Mouse (Mus musculus): ENCODE results near the gene Tshz2. TPM values are rescaled to one million over a fixed set of nuclear protein-coding genes. Genes with fewer than 3 reads are reported as not detected.

The Tshz2 gene
- polyA plus RNA-seq, 1 experiment from 2014 or later, result 22.8 TPM

GRCm38 (mm10) chr2:169919111-169919695, 286.4 kb downstream of the Tshz2 start:
- no peak for ATAC-seq
- Histone ChIP-seq H3K27me3 (ENCODE audit: control insufficient read depth, insufficient read depth, low read depth, low read length) (no peaks in the 10 kb centered on the region), H3K36me3 (ENCODE audit: control insufficient read depth, insufficient read depth, low read length) (no peaks in the 10 kb centered on the region), H3K9ac (ENCODE audit: low read depth, low read length) (no peak overlapping the region), H3K4me1 (ENCODE audit: control insufficient read depth, insufficient read depth, low read length) (no peaks in the 10 kb centered on the region), H3K4me3 (ENCODE audit: low read depth, low read length) (no peak overlapping the region), H3K27ac (ENCODE audit: low read length) (no peak overlapping the region), H3K4me2 (ENCODE audit: low read length) (no peak overlapping the region), H3K9me3 (replicated peaks; ENCODE audit: control insufficient read depth, low read length, poor library complexity, severe bottlenecking) (no peaks in the 10 kb centered on the region)
- WGBS, result 71% methylated on average over 3 of the region's 3 CpGs

DNA sequence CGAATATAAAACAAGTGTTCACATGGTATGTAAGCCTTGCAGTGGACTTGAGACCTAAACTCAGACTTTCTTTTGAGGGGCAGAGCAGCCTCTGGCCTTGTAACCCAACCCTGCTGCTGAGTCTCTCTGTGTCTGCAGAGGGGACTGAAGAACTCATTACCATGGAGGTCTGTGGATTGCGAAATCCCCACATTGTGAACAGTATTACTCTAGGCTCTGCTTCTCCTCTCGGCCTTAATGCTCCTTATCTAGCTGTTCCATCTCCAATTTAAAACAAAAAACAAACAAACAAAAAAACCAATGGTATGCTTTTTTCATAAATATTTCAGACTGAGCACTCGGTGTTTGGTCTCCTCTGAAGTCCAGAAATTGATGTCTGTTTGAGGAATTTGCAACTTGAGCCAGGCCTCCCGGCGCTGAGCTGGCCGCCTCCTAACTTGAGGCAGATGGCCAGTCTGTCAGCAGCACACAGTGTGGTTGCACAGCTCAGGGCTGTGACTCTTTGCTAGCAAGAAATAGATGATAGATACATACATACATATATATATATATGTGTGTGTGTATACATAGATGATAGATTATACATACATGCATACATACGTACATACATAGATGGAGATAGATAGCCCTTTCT, 291.5 kb downstream of the Tshz2 start:
- 84% methylated on average over 8 of the region's 8 CpGs for WGBS

DNA sequence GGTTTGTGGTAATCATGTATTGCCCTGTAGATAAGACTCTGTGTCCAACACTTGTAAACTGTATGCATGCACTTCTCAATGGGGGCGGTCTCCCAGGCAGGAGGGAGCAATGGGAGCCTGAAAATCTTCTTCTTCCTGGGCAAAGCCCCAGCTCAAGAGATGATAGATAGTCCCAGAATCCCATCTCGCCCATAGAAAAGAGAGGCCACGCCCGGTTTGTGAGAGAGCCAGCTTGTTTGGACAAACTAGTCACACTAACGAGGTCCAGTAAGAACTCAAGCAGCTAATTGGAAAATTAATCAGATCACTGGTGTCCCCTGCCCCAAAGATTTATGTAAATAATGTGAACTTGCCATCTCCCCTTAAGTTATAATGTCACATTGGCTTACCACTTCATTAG, 292.7 kb downstream of the Tshz2 start:
- Histone ChIP-seq H3K9me3 (replicated peaks; ENCODE audit: control insufficient read depth, low read length, poor library complexity, severe bottlenecking) (no peaks in the 10 kb centered on the region), H3K9ac (ENCODE audit: low read depth, low read length) (no peak overlapping the region), H3K4me1 (ENCODE audit: control insufficient read depth, insufficient read depth, low read length) (peaks cover 18% of the 10 kb centered on the region), H3K4me2 (ENCODE audit: low read length) (no peak overlapping the region), H3K27me3 (ENCODE audit: control insufficient read depth, insufficient read depth, low read depth, low read length) (no peaks in the 10 kb centered on the region), H3K4me3 (ENCODE audit: low read depth, low read length) (no peak overlapping the region), H3K27ac (ENCODE audit: low read length) (no peak overlapping the region), H3K36me3 (ENCODE audit: control insufficient read depth, insufficient read depth, low read length) (no peaks in the 10 kb centered on the region)
- 85% methylated on average over 5 of the region's 5 CpGs for WGBS
- ATAC-seq, result no peak

More for the DNA sequence above, 291.5 kb downstream of the Tshz2 start:
- no peaks in the 10 kb centered on the region for H3K9me3 ChIP-seq (replicated peaks; ENCODE audit: control insufficient read depth, low read length, poor library complexity, severe bottlenecking)
- no peak overlapping the region for H3K9ac ChIP-seq (ENCODE audit: low read depth, low read length)
- H3K27ac ChIP-seq (ENCODE audit: low read length), result no peak overlapping the region
- no peaks in the 10 kb centered on the region for H3K27me3 ChIP-seq (ENCODE audit: control insufficient read depth, insufficient read depth, low read depth, low read length)
- no peak overlapping the region for H3K4me3 ChIP-seq (ENCODE audit: low read depth, low read length)
- peaks cover 15% of the 10 kb centered on the region for H3K4me1 ChIP-seq (ENCODE audit: control insufficient read depth, insufficient read depth, low read length)
- H3K36me3 ChIP-seq (ENCODE audit: control insufficient read depth, insufficient read depth, low read length), result no peaks in the 10 kb centered on the region
- no peak for ATAC-seq
- no peak overlapping the region for H3K4me2 ChIP-seq (ENCODE audit: low read length)

DNA sequence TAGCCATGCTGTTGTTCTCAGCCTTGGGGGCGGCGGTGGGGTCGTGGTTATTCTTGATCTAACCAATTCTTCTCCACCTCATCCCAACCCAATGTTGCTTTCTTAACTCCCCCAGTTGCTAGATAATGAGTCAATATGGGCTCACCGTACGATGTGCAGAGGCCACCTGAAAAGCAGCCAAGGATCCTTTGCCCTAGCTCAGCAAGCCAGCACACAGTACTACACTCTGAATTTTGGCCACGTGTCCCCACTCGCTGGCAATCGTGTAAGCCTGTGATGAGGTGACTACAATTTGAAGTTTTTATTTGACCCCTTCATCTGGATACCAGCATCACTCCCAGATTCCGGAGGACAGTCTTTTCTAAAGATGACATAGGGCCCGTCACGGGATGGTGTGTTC, 293.2 kb downstream of the Tshz2 start:
- H3K36me3 ChIP-seq (ENCODE audit: control insufficient read depth, insufficient read depth, low read length), result no peaks in the 10 kb centered on the region
- no peak overlapping the region for H3K9ac ChIP-seq (ENCODE audit: low read depth, low read length)
- H3K4me2 ChIP-seq (ENCODE audit: low read length), result no peak overlapping the region
- 88% methylated on average over 11 of the region's 11 CpGs for WGBS
- no peaks in the 10 kb centered on the region for H3K27me3 ChIP-seq (ENCODE audit: control insufficient read depth, insufficient read depth, low read depth, low read length)
- H3K27ac ChIP-seq (ENCODE audit: low read length), result no peak overlapping the region
- no peaks in the 10 kb centered on the region for H3K9me3 ChIP-seq (replicated peaks; ENCODE audit: control insufficient read depth, low read length, poor library complexity, severe bottlenecking)
- H3K4me3 ChIP-seq (ENCODE audit: low read depth, low read length), result no peak overlapping the region
- no peak for ATAC-seq
- H3K4me1 ChIP-seq (ENCODE audit: control insufficient read depth, insufficient read depth, low read length), result peaks cover 18% of the 10 kb centered on the region

GRCm38 (mm10) chr2:169927401-169927800, 294.6 kb downstream of the Tshz2 start:
- Histone ChIP-seq H3K9ac (ENCODE audit: low read depth, low read length) (no peak overlapping the region), H3K4me2 (ENCODE audit: low read length) (no peak overlapping the region), H3K36me3 (ENCODE audit: control insufficient read depth, insufficient read depth, low read length) (no peaks in the 10 kb centered on the region), H3K4me3 (ENCODE audit: low read depth, low read length) (no peak overlapping the region), H3K27me3 (ENCODE audit: control insufficient read depth, insufficient read depth, low read depth, low read length) (no peaks in the 10 kb centered on the region), H3K9me3 (replicated peaks; ENCODE audit: control insufficient read depth, low read length, poor library complexity, severe bottlenecking) (no peaks in the 10 kb centered on the region), H3K27ac (ENCODE audit: low read length) (no peak overlapping the region), H3K4me1 (ENCODE audit: control insufficient read depth, insufficient read depth, low read length) (peaks cover 18% of the 10 kb centered on the region)
- ATAC-seq, result no peak
- 82% methylated on average over 2 of the region's 2 CpGs for WGBS

- ATAC-seq, result peak; percentile 41; the same call in 1 of the 2 replicates
- Histone ChIP-seq H3K9ac (ENCODE audit: low read depth, low read length) (no peak overlapping the region), H3K4me2 (ENCODE audit: low read length) (no peak overlapping the region), H3K27ac (ENCODE audit: low read length) (0 out of 2 replicates have a peak overlapping the region, but pooled peaks have one; percentile 7), H3K9me3 (replicated peaks; ENCODE audit: control insufficient read depth, low read length, poor library complexity, severe bottlenecking) (no peaks in the 10 kb centered on the region), H3K36me3 (ENCODE audit: control insufficient read depth, insufficient read depth, low read length) (no peaks in the 10 kb centered on the region), H3K4me1 (ENCODE audit: control insufficient read depth, insufficient read depth, low read length) (peaks cover 18% of the 10 kb centered on the region), H3K4me3 (ENCODE audit: low read depth, low read length) (no peak overlapping the region), H3K27me3 (ENCODE audit: control insufficient read depth, insufficient read depth, low read depth, low read length) (no peaks in the 10 kb centered on the region)
- 47% methylated on average over 14 of the region's 14 CpGs for WGBS
These were observed 295.8 kb downstream of the Tshz2 start for GRCm38 (mm10) chr2:169928447-169929120.

- Histone ChIP-seq H3K9me3 (replicated peaks; ENCODE audit: control insufficient read depth, low read length, poor library complexity, severe bottlenecking) (no peaks in the 10 kb centered on the region), H3K27ac (ENCODE audit: low read length) (peak overlapping the region; percentile 19), H3K9ac (ENCODE audit: low read depth, low read length) (peak overlapping the region; percentile 43; the same call in 1 of the 2 replicates), H3K4me3 (ENCODE audit: low read depth, low read length) (peak overlapping the region; percentile 30), H3K27me3 (ENCODE audit: control insufficient read depth, insufficient read depth, low read depth, low read length) (no peaks in the 10 kb centered on the region), H3K4me1 (ENCODE audit: control insufficient read depth, insufficient read depth, low read length) (peaks cover 18% of the 10 kb centered on the region), H3K4me2 (ENCODE audit: low read length) (peak overlapping the region; percentile 54), H3K36me3 (ENCODE audit: control insufficient read depth, insufficient read depth, low read length) (no peaks in the 10 kb centered on the region)
- 51% methylated on average over 23 of the region's 23 CpGs for WGBS
- peak; percentile 69 for ATAC-seq
These were observed 297.0 kb downstream of the Tshz2 start for GRCm38 (mm10) chr2:169929540-169930497.

GRCm38 (mm10) chr2:169935642-169936041, 302.8 kb downstream of the Tshz2 start:
- H3K4me3 ChIP-seq (ENCODE audit: low read depth, low read length), result no peak overlapping the region
- no peaks in the 10 kb centered on the region for H3K36me3 ChIP-seq (ENCODE audit: control insufficient read depth, insufficient read depth, low read length)
- H3K4me1 ChIP-seq (ENCODE audit: control insufficient read depth, insufficient read depth, low read length), result no peaks in the 10 kb centered on the region
- no peak overlapping the region for H3K9ac ChIP-seq (ENCODE audit: low read depth, low read length)
- H3K9me3 ChIP-seq (replicated peaks; ENCODE audit: control insufficient read depth, low read length, poor library complexity, severe bottlenecking), result no peaks in the 10 kb centered on the region
- no peaks in the 10 kb centered on the region for H3K27me3 ChIP-seq (ENCODE audit: control insufficient read depth, insufficient read depth, low read depth, low read length)
- no peak for ATAC-seq
- no peak overlapping the region for H3K4me2 ChIP-seq (ENCODE audit: low read length)
- no peak overlapping the region for H3K27ac ChIP-seq (ENCODE audit: low read length)
- WGBS, result 83% methylated on average over 5 of the region's 6 CpGs
